Mouse (Mus musculus): ENCODE measurements around the gene Rapgef2. TPM values are rescaled to one million over a fixed set of nuclear protein-coding genes. Genes with fewer than 3 reads are reported as not detected.
"Not testable (repeated sequence)": the region's sequence is repeated elsewhere in the genome, so short reads cannot be mapped to it uniquely, and the experiment has no call there.

Rapgef2 gene
- total RNA-seq, 2 experiments from 2014 or later = 34.9 to 35.6 TPM

DNA sequence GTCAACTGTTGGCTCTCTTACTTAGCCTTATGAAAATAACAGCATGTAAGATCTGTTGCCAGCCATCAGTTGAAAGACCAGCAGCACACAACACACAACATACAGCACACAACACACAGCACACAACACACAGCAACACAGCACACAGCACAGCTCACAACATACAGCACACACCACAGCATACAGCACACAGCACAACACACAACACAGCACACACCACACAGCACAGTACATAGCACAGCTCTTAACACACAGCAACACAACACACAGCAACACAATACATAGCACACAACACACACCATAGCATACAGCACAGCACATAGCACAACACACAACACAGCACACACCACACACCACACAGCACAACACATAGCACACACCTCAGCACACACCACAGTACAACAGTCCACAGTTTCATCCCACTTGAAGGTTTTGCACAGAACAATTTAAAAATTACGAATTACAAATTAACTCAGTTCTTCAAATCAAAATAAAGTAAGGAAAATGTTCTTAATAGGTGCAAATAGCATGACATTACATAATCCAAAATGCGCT lies 106.7 kb downstream of the Rapgef2 start:
- intact Hi-C loops (cut with DNase I) = loop anchor here (5.0 kb wide), 1 partner anchor 107 kb away; no protein-coding TSS in a partner anchor

GRCm38 (mm10) chr3:79178708-79179107 lies 107.6 kb downstream of the Rapgef2 start:
- DNase-seq = no peak

More for the DNA sequence above, 106.7 kb downstream of the Rapgef2 start:
- DNase-seq = no peak

DNA sequence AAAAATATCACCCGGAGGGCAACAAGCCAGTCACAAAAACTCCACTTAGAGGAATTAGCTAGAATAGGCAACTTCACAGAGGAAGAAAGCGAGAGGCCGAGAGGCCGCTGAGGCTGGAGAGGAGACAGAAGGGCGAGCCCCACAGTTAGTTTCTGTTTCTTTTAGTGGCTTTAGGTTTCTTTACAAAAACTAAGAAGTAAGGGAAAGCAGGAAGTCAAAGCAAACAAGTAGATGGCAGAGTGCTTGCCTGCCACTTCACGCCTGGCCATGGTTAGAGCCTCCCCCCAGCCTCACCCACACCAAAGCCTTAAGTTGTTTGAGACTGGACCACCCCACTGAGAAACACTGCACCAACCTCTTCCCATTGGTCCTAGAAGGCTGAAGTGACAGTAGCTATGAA lies 108.2 kb downstream of the Rapgef2 start:
- DNase-seq = no peak
- intact Hi-C loops (cut with DNase I) = no loop called here

More at GRCm38 (mm10) chr3:79178708-79179107, 107.6 kb downstream of the Rapgef2 start:
- intact Hi-C loops (cut with DNase I) = no loop called here

DNA sequence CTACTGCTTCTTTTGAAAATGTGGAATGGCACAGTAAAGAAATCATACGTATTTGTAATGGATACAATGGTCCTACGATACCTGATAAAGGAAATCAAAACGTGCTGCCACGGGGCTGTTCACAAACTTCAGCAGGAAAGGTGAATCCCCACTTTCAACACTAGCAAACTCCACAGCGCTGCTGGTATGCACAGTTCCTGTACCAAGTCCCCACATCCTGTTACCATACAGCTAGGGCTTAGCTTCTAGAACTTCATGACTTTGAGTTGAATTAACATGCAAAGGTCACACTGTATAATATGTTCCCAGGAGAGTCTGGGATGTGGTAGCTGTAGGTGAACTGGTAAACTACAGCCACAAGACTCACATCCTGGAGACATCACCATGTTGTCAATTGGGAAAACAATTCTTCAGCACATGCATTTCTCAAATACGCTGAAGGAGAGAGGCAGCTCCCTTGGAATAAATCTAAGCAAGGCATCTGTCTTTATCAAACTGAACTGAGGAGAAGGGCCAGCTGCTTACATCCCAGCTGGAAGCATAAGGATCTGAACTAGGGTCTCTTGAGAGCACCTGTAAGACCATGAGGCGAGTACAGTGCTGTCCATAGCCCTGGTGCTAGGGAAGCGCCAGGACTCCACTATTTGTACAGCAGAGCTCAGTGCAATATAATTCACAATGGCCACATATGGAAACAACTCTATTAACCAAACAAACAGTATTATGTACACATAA lies 109.0 kb downstream of the Rapgef2 start:
- intact Hi-C loops (cut with DNase I) = no loop called here

GRCm38 (mm10) chr3:79174168-79174567 lies 112.1 kb downstream of the Rapgef2 start:
- intact Hi-C loops (cut with DNase I) = no loop called here

More for the DNA sequence above, 109.0 kb downstream of the Rapgef2 start:
- no peak for DNase-seq

GRCm38 (mm10) chr3:79173291-79173690 lies 113.0 kb downstream of the Rapgef2 start:
- no peak for DNase-seq
- intact Hi-C loops (cut with DNase I) = no loop called here

More at GRCm38 (mm10) chr3:79174168-79174567, 112.1 kb downstream of the Rapgef2 start:
- no peak for DNase-seq

DNA sequence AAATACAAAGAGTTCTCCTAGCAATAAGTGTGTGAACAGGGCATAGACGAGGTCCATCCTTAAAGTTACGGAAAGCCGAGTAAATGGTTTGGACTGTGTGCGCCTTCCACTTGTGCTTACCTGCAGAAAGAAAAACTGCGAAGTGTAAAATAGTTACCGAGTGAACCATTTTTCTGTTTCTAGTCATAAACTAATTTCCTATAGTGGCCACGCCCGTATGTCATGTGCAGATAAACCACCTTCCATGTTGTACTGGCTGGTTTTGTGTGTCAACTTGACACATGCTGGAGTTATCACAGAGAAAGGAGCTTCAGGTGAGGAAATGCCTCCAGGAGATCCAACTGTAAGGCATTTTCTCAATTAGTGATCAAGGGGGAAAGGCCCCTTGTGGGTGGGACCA lies 115.2 kb downstream of the Rapgef2 start:
- DNase-seq; intact Hi-C loops (cut with DNase I): not testable (repeated sequence)

DNA sequence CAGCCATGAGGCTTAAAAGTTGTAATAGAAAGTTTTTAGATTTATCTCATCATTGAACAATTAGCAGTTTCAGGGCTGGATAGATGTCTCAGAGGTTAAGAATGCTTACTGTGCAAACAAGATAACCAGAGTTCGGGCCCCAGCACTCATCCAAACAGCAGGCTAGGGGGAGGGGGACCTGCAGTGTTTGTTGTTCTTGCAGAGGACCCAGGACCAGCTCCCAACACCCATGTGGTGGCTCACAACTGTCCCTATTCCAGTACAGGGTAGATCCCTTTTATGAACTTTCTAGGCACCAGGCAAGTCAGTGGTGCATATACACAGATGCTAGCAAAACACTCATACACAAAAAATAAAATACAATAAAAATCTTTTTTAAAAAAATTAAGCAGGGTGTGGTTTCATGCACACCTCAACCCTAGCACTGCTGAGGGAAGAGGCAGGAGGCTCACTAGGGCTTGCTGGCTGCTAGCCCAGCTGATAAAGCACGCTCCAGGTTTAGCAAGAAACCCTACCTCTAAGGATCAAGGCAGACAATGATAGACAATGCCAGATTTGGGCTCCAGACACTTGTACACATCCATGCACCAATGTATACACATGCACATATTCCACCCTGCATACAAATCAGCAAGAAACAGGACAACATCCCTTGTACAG lies 118.0 kb downstream of the Rapgef2 start:
- intact Hi-C loops (cut with DNase I) = no loop called here

DNA sequence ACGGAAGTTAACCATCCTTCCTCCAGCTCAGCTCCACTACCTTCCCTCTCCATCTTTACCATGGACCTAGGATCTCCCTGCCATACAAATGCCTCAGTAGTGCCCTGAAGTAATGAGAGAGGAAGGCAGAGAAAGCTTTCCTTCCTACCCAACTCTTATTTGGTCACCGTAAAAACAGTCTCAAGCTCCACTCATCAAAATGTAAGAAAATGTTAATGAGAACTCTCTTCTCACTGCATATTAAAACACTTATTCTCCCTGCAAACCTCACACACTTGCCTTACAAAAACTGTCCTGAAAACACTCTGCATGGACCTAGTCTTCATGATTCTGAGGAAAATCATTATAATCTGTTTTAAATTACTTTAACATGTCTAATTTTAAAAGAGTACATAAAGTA lies 118.7 kb downstream of the Rapgef2 start:
- intact Hi-C loops (cut with DNase I) = no loop called here
- no peak for DNase-seq

More for the DNA sequence above, 118.0 kb downstream of the Rapgef2 start:
- no peak for DNase-seq

DNA sequence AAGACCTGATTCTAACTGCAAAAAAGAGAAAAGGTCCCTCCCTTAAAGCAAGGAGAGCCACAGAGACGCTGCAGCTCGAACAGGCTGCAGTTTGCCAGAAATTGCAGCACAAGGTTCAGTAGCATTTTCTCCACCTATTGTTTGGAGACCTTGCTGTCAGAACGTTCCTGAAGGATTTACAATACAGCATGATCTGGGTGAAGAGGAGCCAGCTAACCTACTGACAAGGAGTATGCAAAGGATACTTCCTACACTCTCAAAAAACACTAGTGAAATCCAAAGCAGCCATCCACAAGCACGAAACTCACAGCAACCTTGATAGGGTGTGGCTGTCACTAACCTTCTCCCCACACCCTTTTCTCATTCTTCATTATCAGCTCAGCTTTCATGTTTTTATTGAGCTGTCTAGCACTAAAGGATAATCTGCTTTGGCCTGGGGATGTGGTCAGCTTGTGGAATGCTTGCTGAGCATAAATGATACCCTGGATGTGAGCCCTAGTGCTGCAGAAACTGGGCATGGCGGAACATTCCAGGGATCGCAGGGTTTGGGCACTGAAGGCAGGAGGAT lies 124.4 kb downstream of the Rapgef2 start:
- intact Hi-C loops (cut with DNase I) = no loop called here
- DNase-seq = peak in 1 of 2 experiments; percentile 46

DNA sequence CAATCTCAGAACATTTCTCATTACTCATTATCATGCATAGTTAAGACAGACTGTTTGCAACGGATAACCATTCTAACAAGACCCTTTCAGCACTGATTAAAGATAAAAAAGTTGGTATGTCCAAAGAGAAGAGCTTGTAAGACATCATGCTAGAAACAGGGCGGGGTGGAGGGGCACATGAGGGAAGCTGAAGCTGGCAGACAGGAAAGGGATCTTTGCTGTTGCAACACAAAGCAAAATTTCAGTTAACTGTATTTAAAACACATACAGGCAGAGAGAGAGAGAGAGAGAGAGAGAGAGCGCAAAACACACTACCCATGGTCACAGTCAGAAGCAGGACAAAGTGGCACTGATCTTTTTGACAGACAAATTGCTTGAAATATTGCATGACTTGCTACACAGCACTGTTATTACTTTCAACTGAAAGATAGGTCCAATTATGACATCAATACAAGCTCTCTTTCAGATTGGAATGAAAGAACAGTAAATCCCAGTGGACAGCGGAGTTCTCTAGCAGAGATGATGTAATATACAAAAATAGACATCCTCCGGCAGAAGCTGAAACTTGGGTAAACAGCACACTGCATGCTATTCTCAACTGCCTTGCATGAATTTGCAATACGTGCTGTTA lies 125.1 kb downstream of the Rapgef2 start:
- peak in 1 of 2 experiments; percentile 28 for DNase-seq
- intact Hi-C loops (cut with DNase I) = no loop called here

- intact Hi-C loops (cut with DNase I) = no loop called here
- no peak for DNase-seq
These were observed 128.1 kb downstream of the Rapgef2 start for GRCm38 (mm10) chr3:79158254-79158653.

- no peak for DNase-seq
- intact Hi-C loops (cut with DNase I) = no loop called here
These were observed 133.3 kb downstream of the Rapgef2 start for GRCm38 (mm10) chr3:79153039-79153487.

- intact Hi-C loops (cut with DNase I) = loop anchor here (10.0 kb wide), 1 partner anchor 49 kb away; no protein-coding TSS in a partner anchor
- DNase-seq = no peak
These were observed 140.8 kb downstream of the Rapgef2 start for GRCm38 (mm10) chr3:79145407-79146055.

DNA sequence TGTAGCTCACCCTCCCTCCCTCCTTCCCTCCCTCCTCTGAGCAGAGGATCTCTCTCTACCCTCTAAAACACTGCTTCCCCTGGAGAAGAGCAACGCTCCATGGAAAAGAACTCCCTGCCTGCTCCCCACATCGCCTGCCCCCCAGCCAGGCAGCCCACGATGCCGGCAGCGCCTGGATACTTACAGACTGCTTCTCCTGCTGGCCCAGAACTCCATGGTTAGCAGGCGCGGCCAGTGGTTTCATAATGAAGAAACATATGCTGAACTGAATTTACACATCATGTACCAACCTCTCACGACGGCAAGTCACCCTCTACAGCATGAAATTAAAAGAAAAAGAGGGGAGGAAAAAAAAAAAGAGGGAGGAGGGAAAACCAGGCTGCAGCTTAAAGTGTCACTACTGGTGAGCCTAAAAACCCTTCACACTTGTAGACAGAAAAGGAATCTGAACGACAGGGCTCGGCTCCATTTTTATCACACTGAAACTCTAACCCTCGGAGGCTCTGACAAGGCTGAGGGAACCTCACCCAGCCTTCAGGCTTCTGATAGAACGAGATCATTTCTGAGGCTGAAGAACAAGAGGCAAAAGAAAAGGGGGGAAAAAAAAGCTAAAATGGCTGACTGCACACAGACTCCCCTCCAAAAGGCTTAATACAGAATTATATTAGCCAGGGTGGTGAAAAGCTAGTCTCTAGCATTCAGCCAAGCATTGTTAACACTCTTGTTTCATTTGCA lies 141.5 kb downstream of the Rapgef2 start:
- intact Hi-C loops (cut with DNase I) = loop anchor here (10.0 kb wide), 1 partner anchor 50 kb away; no protein-coding TSS in a partner anchor

DNA sequence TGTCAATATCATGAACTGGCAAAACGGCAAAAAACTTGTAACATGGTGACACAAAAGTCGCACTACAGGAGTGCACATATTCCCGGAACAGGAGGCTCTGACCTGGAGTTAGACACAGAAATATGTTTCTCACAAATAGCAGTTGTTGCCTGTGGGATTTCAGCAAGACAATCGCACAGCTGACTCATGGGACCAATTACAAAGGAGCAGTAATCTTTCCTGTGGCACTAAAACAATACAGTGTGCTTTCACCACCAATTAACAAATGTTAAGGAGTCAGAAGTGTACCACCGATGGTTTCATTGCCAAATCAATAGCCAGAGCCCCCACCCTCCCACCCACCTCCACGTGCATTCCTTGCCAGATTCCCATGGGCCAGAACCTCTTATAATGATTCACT lies 142.2 kb downstream of the Rapgef2 start:
- no peak for DNase-seq
- intact Hi-C loops (cut with DNase I) = loop anchor here (10.0 kb wide), 1 partner anchor 51 kb away; no protein-coding TSS in a partner anchor

More for the DNA sequence above, 141.5 kb downstream of the Rapgef2 start:
- DNase-seq = peak in 1 of 2 experiments; percentile 39

GRCm38 (mm10) chr3:79139245-79139644 lies 147.1 kb downstream of the Rapgef2 start:
- intact Hi-C loops (cut with DNase I) = no loop called here
- peak in 1 of 2 experiments; percentile 51 for DNase-seq

DNA sequence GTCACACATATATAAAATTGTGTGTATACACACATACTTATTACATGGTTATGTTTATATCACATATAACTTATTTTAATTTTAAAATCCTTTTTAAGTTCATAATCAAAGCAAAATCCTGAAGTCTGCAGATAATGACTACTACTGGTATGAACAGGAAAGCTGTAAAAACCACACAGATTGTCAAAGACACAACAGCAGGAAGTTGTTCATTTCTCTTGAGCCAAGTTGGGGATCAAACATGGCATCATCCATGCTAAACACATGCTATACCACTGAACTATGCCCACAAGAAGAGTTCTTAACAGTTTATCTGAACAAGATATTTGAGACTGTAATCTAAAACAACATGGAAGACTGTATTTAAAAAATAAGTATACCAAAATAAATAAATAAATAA lies 147.7 kb downstream of the Rapgef2 start:
- intact Hi-C loops (cut with DNase I) = no loop called here
- DNase-seq = no peak

DNA sequence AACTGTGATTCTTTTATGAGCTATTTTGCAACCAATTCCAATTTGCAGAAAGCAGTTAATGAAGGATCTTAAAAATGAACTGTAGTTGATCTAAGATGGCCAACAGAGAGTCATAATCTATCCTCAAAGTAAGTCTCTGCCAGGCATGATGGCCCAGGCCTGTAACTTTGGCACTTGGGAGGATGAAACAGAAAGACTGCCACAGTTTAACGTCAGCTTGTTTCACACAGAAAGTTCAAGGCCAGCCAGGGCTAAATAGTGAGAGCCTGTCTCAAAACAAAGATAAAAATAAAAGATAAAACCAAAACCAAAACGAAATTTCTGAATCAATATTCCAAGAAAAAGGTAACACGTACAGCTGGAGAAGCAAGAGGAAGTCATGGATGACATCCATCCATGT lies 155.3 kb downstream of the Rapgef2 start:
- intact Hi-C loops (cut with DNase I) = no loop called here
- no peak for DNase-seq
